Mouse (Mus musculus): ENCODE measurements around the gene Adrm1.

Gene Adrm1

GRCm38 (mm10) chr2:180217587-180217986 is 46.3 kb downstream of the Adrm1 start:
- DNase-seq (ENCODE audit: low spot score in 2 of 2), result no peak

GRCm38 (mm10) chr2:180218241-180218640 is 47.0 kb downstream of the Adrm1 start:
- DNase-seq (ENCODE audit: low spot score in 2 of 2), result no peak

- DNase-seq (ENCODE audit: low spot score in 2 of 2), result no peak
Observed at GRCm38 (mm10) chr2:180218677-180219076, 47.4 kb downstream of the Adrm1 start.

- DNase-seq (ENCODE audit: low spot score in 2 of 2), result no peak
Observed at GRCm38 (mm10) chr2:180219145-180219943, 48.1 kb downstream of the Adrm1 start.

- no peak for DNase-seq (ENCODE audit: low spot score in 2 of 2)
Observed at GRCm38 (mm10) chr2:180220165-180220564, 48.9 kb downstream of the Adrm1 start.

GRCm38 (mm10) chr2:180221051-180221450 is 49.8 kb downstream of the Adrm1 start:
- DNase-seq (ENCODE audit: low spot score in 2 of 2), result no peak

GRCm38 (mm10) chr2:180222250-180222649 is 51.0 kb downstream of the Adrm1 start:
- DNase-seq (ENCODE audit: low spot score in 2 of 2), result no peak

- DNase-seq (ENCODE audit: low spot score in 2 of 2), result no peak
Observed at GRCm38 (mm10) chr2:180224647-180225043, 53.4 kb downstream of the Adrm1 start.

GRCm38 (mm10) chr2:180225044-180225761 is 53.9 kb downstream of the Adrm1 start:
- DNase-seq (ENCODE audit: low spot score in 2 of 2), result no peak

Measured in frontal cortex, postnatal 14 days (tissue).